In genomic region chr13:58275076-58275475, GRCm38 (mm10) we compare ENCODE assay signal across 8 mouse cellular contexts. TPM values are rescaled to one million over a fixed set of nuclear protein-coding genes. Genes with fewer than 3 reads are reported as not detected.
A peak's percentile ranks its signal among the peaks of the same experiment; 100 is the strongest.
DNase-seq lines count a peak whose midpoint lies in the region; ATAC-seq and TF ChIP-seq lines count a peak whose summit lies in the region.

No protein-coding gene starts in this region.

- 0 out of 2 replicates have a peak, but pooled peaks cover 6% of the 10 kb centered on the region for H3K27me3 ChIP-seq in lung, embryonic 15.5 days
- no peaks in the 10 kb centered on the region for H3K27me3 ChIP-seq in forebrain, embryonic 12.5 days
- peaks cover 32% of the 10 kb centered on the region for H3K27me3 ChIP-seq in limb, embryonic 12.5 days
- peaks cover 19% of the 10 kb centered on the region for H3K27me3 ChIP-seq in small intestine, adult 2 months (ENCODE audit: control insufficient read depth, insufficient read depth, low read length)

- H3K4me2 ChIP-seq in lung, embryonic 15.5 days, result peak overlapping the region; percentile 87
- peak overlapping the region; percentile 80 for H3K4me2 ChIP-seq in forebrain, embryonic 12.5 days
- H3K4me2 ChIP-seq in limb, embryonic 12.5 days, result peak overlapping the region; percentile 80

- no peak for DNase-seq in lung, adult 18-20 months
- no peak for DNase-seq in layer of hippocampus, adult 11-12 months (ENCODE audit: low spot score)
- DNase-seq in yolk sac, embryonic 10.5 days (ENCODE audit: low spot score), result no peak
- DNase-seq in spleen, postnatal 10 days (ENCODE audit: low spot score in 2 of 2), result no peak

- peak overlapping the region; percentile 91 for H3K4me3 ChIP-seq in lung, embryonic 15.5 days
- H3K4me3 ChIP-seq in forebrain, embryonic 12.5 days (replicated peaks), result peak overlapping the region; percentile 95
- peak overlapping the region; percentile 93 for H3K4me3 ChIP-seq in limb, embryonic 12.5 days (replicated peaks)
- peak overlapping the region; percentile 98; the same call in 1 of the 2 replicates for H3K4me3 ChIP-seq in small intestine, adult 2 months (ENCODE audit: low read depth, low read length)

- no peak overlapping the region for H3K27ac ChIP-seq in lung, embryonic 15.5 days
- peak overlapping the region; percentile 91; the same call in 1 of the 2 replicates for H3K27ac ChIP-seq in forebrain, embryonic 12.5 days
- no peak overlapping the region for H3K27ac ChIP-seq in limb, embryonic 12.5 days
- H3K27ac ChIP-seq in small intestine, adult 2 months (ENCODE audit: insufficient read depth, low read depth, low read length), result no peak overlapping the region

- no peak for ATAC-seq in lung, embryonic 15.5 days (ENCODE audit: borderline replicate concordance, extremely low read depth, low FRiP score, low TSS enrichment)
- no peak for ATAC-seq in forebrain, embryonic 12.5 days (ENCODE audit: low FRiP score)
- ATAC-seq in limb, embryonic 12.5 days (ENCODE audit: insufficient number of reproducible peaks, insufficient read depth, low FRiP score, low TSS enrichment, low read depth), result no peak

- no peaks in the 10 kb centered on the region for H3K9me3 ChIP-seq in lung, embryonic 15.5 days
- H3K9me3 ChIP-seq in forebrain, embryonic 12.5 days, result no peaks in the 10 kb centered on the region
- H3K9me3 ChIP-seq in limb, embryonic 12.5 days, result no peaks in the 10 kb centered on the region

- TF ChIP-seq POLR2A in small intestine, adult 2 months (IDR thresholded peaks at IDR 0.05; ENCODE audit: low read depth, low read length), result no peak

- H3K36me3 ChIP-seq in lung, embryonic 15.5 days, result no peaks in the 10 kb centered on the region
- no peaks in the 10 kb centered on the region for H3K36me3 ChIP-seq in forebrain, embryonic 12.5 days (replicated peaks)
- no peaks in the 10 kb centered on the region for H3K36me3 ChIP-seq in limb, embryonic 12.5 days
- H3K36me3 ChIP-seq in small intestine, adult 2 months (ENCODE audit: control insufficient read depth, insufficient read depth, low read length), result no peaks in the 10 kb centered on the region

- peaks cover 13% of the 10 kb centered on the region; the same call in 1 of the 2 replicates for H3K4me1 ChIP-seq in lung, embryonic 15.5 days
- H3K4me1 ChIP-seq in forebrain, embryonic 12.5 days, result peaks cover 24% of the 10 kb centered on the region
- H3K4me1 ChIP-seq in limb, embryonic 12.5 days (replicated peaks), result peaks cover 16% of the 10 kb centered on the region
- peaks cover 4% of the 10 kb centered on the region for H3K4me1 ChIP-seq in small intestine, adult 2 months (ENCODE audit: control insufficient read depth, insufficient read depth, insufficient read length, low read length)

- 21% methylated on average over 9 of the region's 9 CpGs for WGBS in lung, embryonic 15.5 days
- WGBS in forebrain, embryonic 12.5 days, result 23% methylated on average over 9 of the region's 9 CpGs
- WGBS in limb, embryonic 12.5 days, result 23% methylated on average over 9 of the region's 9 CpGs
- 48% methylated on average over 9 of the region's 9 CpGs for WGBS in small intestine, adult 2 months

- peak overlapping the region; percentile 73; the same call in 1 of the 2 replicates for H3K9ac ChIP-seq in lung, embryonic 15.5 days
- H3K9ac ChIP-seq in forebrain, embryonic 12.5 days, result peak overlapping the region; percentile 87
- peak overlapping the region; percentile 83 for H3K9ac ChIP-seq in limb, embryonic 12.5 days (replicated peaks)

- no peak for TF ChIP-seq CTCF in small intestine, adult 2 months (IDR thresholded peaks at IDR 0.05; ENCODE audit: extremely low read depth, insufficient read length, insufficient replicate concordance, low read depth, low read length)

RNA-seq across cellular contexts. Expression of gene Gkap1, which starts 0.4 kb away (rescaled TPM):
- 22.7 and 23.6 TPM in 2 replicates for polyA plus RNA-seq in lung, embryonic 15.5 days (2015; fragmentation: Nextera tagmentation; extraction: Ambion mirVana)
- 40.7 and 48.6 TPM in 2 replicates for polyA plus RNA-seq in forebrain, embryonic 12.5 days (2016; fragmentation: Nextera tagmentation; extraction: Ambion mirVana)
- polyA plus RNA-seq in limb, embryonic 12.5 days (2016; fragmentation: Nextera tagmentation; extraction: Ambion mirVana), result 27.5 and 28.6 TPM in 2 replicates
- 0.38 and 1.0 TPM in 2 replicates for polyA plus RNA-seq in small intestine, adult 2 months (2012; rRNA removed)

RNA-seq across cellular contexts. Expression of gene Ubqln1, which starts 59.6 kb away (rescaled TPM):
- 99.4 and 101 TPM in 2 replicates for polyA plus RNA-seq in lung, embryonic 15.5 days (2015; fragmentation: Nextera tagmentation; extraction: Ambion mirVana)
- 162 and 172 TPM in 2 replicates for polyA plus RNA-seq in forebrain, embryonic 12.5 days (2016; fragmentation: Nextera tagmentation; extraction: Ambion mirVana)
- 137 and 141 TPM in 2 replicates for polyA plus RNA-seq in limb, embryonic 12.5 days (2016; fragmentation: Nextera tagmentation; extraction: Ambion mirVana)
- polyA plus RNA-seq in small intestine, adult 2 months (2012; rRNA removed), result 62.3 and 118 TPM in 2 replicates

Comparison
In these comparisons a context has a peak if more than half of its experiments do, and no peak if none do; other contexts are left out.
1. RNA of gene Gkap1, which starts 0.4 kb away (polyA plus RNA-seq): 40.7 to 48.6 TPM in forebrain, embryonic 12.5 days, 27.5 to 28.6 TPM in limb, embryonic 12.5 days and 22.7 to 23.6 TPM in lung, embryonic 15.5 days; 0.38 to 1.0 TPM in small intestine, adult 2 months; every median in the first group is over 10 times any median in the second.
2. Peak in every context shown above with its lines, with median percentiles within 50 percentile points of each other: H3K4me2 ChIP-seq, H3K4me3 ChIP-seq and H3K9ac ChIP-seq.